Mouse (Mus musculus): Measurements from ENCODE around the gene Rpl27. TPM values are rescaled to one million over a fixed set of nuclear protein-coding genes. Genes with fewer than 3 reads are reported as not detected.

The Rpl27 gene
- total RNA-seq, 1 experiment: 1,307 TPM

- Histone ChIP-seq H3K4me1 (ENCODE audit: control insufficient read depth in 2 of 2, insufficient read depth in 2 of 2, low read length in 2 of 2, poor library complexity in 1 of 2) (peaks cover 4 to 12% of the 10 kb centered on the region in 2 experiments; a peak in 2 of 4 replicates), H3K27ac (ENCODE audit: insufficient read depth, low read depth, low read length, poor library complexity, severe bottlenecking) (peak within 1 kb of the TSS; percentile 54), H3K36me3 (ENCODE audit: control insufficient read depth, insufficient read depth, low read length, poor library complexity, severe bottlenecking) (peaks cover 7% of the 10 kb centered on the region), H3K9ac (ENCODE audit: insufficient read depth, low read depth, low read length, poor library complexity, severe bottlenecking) (peak within 1 kb of the TSS; percentile 94), H3K9me3 (ENCODE audit: control insufficient read depth, insufficient read depth, low read depth, low read length) (no peaks in the 10 kb centered on the region), H3K4me3 (ENCODE audit: insufficient read depth in 1 of 2, low read depth in 1 of 2, low read length in 2 of 2, poor library complexity in 1 of 2, severe bottlenecking in 1 of 2) (peak within 1 kb of the TSS; percentile 78 to 98)
- peak; percentile 65 for DNase-seq (ENCODE audit: low read depth, low spot score)
- TF ChIP-seq ZC3H11A (IDR thresholded peaks at IDR 0.05; ENCODE audit: borderline replicate concordance, low read depth, low read length) (no peak), MAFK (IDR thresholded peaks at IDR 0.05; ENCODE audit: insufficient read depth, low read depth, low read length) (no peak), ZNF384 (IDR thresholded peaks at IDR 0.05; ENCODE audit: low read depth, low read length) (no peak), CHD2 (IDR thresholded peaks at IDR 0.05; ENCODE audit: low read depth, low read length) (no peak), HCFC1 (IDR thresholded peaks at IDR 0.05; ENCODE audit: borderline replicate concordance, insufficient read depth, low read length) (no peak; the same call in 1 of the 2 replicates)
- in situ Hi-C loops (cut with MboI; ENCODE audit: low sequenced_read_pairs in 2 of 2, unreplicated experiment in 2 of 2): no loop called here
Observed at GRCm38 (mm10) chr11:101417101-101417855, 24.8 kb upstream of the Rpl27 start, which contains the start of gene Aarsd1. TSS of gene Aarsd1 (minus strand) at chr11:101417615.

GRCm38 (mm10) chr11:101418991-101419390 lies 23.1 kb upstream of the Rpl27 start:
- in situ Hi-C loops (cut with MboI; ENCODE audit: low sequenced_read_pairs in 2 of 2, unreplicated experiment in 2 of 2): no loop called here
- DNase-seq (ENCODE audit: low read depth, low spot score): no peak
- H3K9me3 ChIP-seq (ENCODE audit: control insufficient read depth, insufficient read depth, low read depth, low read length): no peaks in the 10 kb centered on the region
- no peak overlapping the region for H3K4me3 ChIP-seq (ENCODE audit: insufficient read depth in 1 of 2, low read depth in 1 of 2, low read length in 2 of 2, poor library complexity in 1 of 2, severe bottlenecking in 1 of 2)
- H3K27ac ChIP-seq (ENCODE audit: insufficient read depth, low read depth, low read length, poor library complexity, severe bottlenecking): no peak overlapping the region
- no peak overlapping the region for H3K9ac ChIP-seq (ENCODE audit: insufficient read depth, low read depth, low read length, poor library complexity, severe bottlenecking)
- H3K36me3 ChIP-seq (ENCODE audit: control insufficient read depth, insufficient read depth, low read length, poor library complexity, severe bottlenecking): peaks cover under 1% of the 10 kb centered on the region
- H3K4me1 ChIP-seq (ENCODE audit: control insufficient read depth in 2 of 2, insufficient read depth in 2 of 2, low read length in 2 of 2, poor library complexity in 1 of 2): peaks cover 4 to 13% of the 10 kb centered on the region in 2 experiments; a peak in 2 of 4 replicates
- TF ChIP-seq ZNF384 (IDR thresholded peaks at IDR 0.05; ENCODE audit: low read depth, low read length) (no peak), ZC3H11A (IDR thresholded peaks at IDR 0.05; ENCODE audit: borderline replicate concordance, low read depth, low read length) (no peak), HCFC1 (IDR thresholded peaks at IDR 0.05; ENCODE audit: borderline replicate concordance, insufficient read depth, low read length) (no peak), MAFK (IDR thresholded peaks at IDR 0.05; ENCODE audit: insufficient read depth, low read depth, low read length) (no peak), CHD2 (IDR thresholded peaks at IDR 0.05; ENCODE audit: low read depth, low read length) (no peak)

- Histone ChIP-seq H3K9me3 (ENCODE audit: control insufficient read depth, insufficient read depth, low read depth, low read length) (no peaks in the 10 kb centered on the region), H3K36me3 (ENCODE audit: control insufficient read depth, insufficient read depth, low read length, poor library complexity, severe bottlenecking) (no peaks in the 10 kb centered on the region), H3K9ac (ENCODE audit: insufficient read depth, low read depth, low read length, poor library complexity, severe bottlenecking) (no peak overlapping the region), H3K4me3 (ENCODE audit: insufficient read depth in 1 of 2, low read depth in 1 of 2, low read length in 2 of 2, poor library complexity in 1 of 2, severe bottlenecking in 1 of 2) (no peak overlapping the region), H3K27ac (ENCODE audit: insufficient read depth, low read depth, low read length, poor library complexity, severe bottlenecking) (no peak overlapping the region), H3K4me1 (ENCODE audit: control insufficient read depth in 2 of 2, insufficient read depth in 2 of 2, low read length in 2 of 2, poor library complexity in 1 of 2) (peaks cover 4 to 15% of the 10 kb centered on the region in 2 experiments; a peak in 2 of 4 replicates)
- no peak for DNase-seq (ENCODE audit: low read depth, low spot score)
- no peak for TF ChIP-seq MAFK (IDR thresholded peaks at IDR 0.05; ENCODE audit: insufficient read depth, low read depth, low read length)
- no peak for TF ChIP-seq HCFC1 (IDR thresholded peaks at IDR 0.05; ENCODE audit: borderline replicate concordance, insufficient read depth, low read length)
- TF ChIP-seq CHD2 (IDR thresholded peaks at IDR 0.05; ENCODE audit: low read depth, low read length): no peak
- no peak for TF ChIP-seq ZNF384 (IDR thresholded peaks at IDR 0.05; ENCODE audit: low read depth, low read length)
- TF ChIP-seq ZC3H11A (IDR thresholded peaks at IDR 0.05; ENCODE audit: borderline replicate concordance, low read depth, low read length): no peak
- in situ Hi-C loops (cut with MboI; ENCODE audit: low sequenced_read_pairs in 2 of 2, unreplicated experiment in 2 of 2): no loop called here
Observed at GRCm38 (mm10) chr11:101419610-101420009, 22.5 kb upstream of the Rpl27 start.

DNA sequence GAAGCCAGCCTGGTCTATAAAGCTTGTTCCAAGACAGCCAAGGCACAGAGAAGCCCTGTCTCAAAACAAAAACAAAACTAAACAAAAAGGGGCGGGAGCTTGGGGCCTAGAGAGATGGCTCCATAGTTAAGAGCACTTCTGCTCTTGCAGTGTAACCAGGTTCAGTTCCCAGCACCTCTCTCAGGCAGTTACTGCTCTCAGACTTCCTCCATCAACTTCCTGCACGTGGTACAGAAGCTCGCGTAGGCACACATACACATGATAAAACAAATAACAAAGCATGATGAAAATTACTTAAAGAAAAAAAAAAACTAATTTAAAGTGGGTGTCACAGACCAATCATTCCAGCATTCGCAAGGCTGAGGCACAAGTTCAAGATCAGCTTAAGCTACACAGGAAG lies 21.9 kb upstream of the Rpl27 start:
- Histone ChIP-seq H3K36me3 (ENCODE audit: control insufficient read depth, insufficient read depth, low read length, poor library complexity, severe bottlenecking) (no peaks in the 10 kb centered on the region), H3K9me3 (ENCODE audit: control insufficient read depth, insufficient read depth, low read depth, low read length) (no peaks in the 10 kb centered on the region), H3K4me1 (ENCODE audit: control insufficient read depth in 2 of 2, insufficient read depth in 2 of 2, low read length in 2 of 2, poor library complexity in 1 of 2) (peaks cover 4 to 15% of the 10 kb centered on the region in 2 experiments; a peak in 2 of 4 replicates), H3K9ac (ENCODE audit: insufficient read depth, low read depth, low read length, poor library complexity, severe bottlenecking) (no peak overlapping the region), H3K27ac (ENCODE audit: insufficient read depth, low read depth, low read length, poor library complexity, severe bottlenecking) (no peak overlapping the region), H3K4me3 (ENCODE audit: insufficient read depth in 1 of 2, low read depth in 1 of 2, low read length in 2 of 2, poor library complexity in 1 of 2, severe bottlenecking in 1 of 2) (no peak overlapping the region)
- in situ Hi-C loops (cut with MboI; ENCODE audit: low sequenced_read_pairs in 2 of 2, unreplicated experiment in 2 of 2): no loop called here
- no peak for DNase-seq (ENCODE audit: low read depth, low spot score)
- TF ChIP-seq HCFC1 (IDR thresholded peaks at IDR 0.05; ENCODE audit: borderline replicate concordance, insufficient read depth, low read length) (no peak), ZNF384 (IDR thresholded peaks at IDR 0.05; ENCODE audit: low read depth, low read length) (no peak), MAFK (IDR thresholded peaks at IDR 0.05; ENCODE audit: insufficient read depth, low read depth, low read length) (no peak), CHD2 (IDR thresholded peaks at IDR 0.05; ENCODE audit: low read depth, low read length) (no peak), ZC3H11A (IDR thresholded peaks at IDR 0.05; ENCODE audit: borderline replicate concordance, low read depth, low read length) (no peak)
